Mouse (Mus musculus) CD4-positive, CD25-positive, alpha-beta regulatory T cell, adult 2 months (primary cell): Measurements from ENCODE around the gene 2810004N23Rik.
"Not testable (repeated sequence)": the region's sequence is repeated elsewhere in the genome, so short reads cannot be mapped to it uniquely, and the experiment has no call there.

Source experiments
- DNase-seq: peaks from one replicate; pipeline ENCODE4 v3.0.0-alpha.2; 2012; ENCODE audit warnings: low read depth, low spot score

Gene 2810004N23Rik

GRCm38 (mm10) chr8:124866669-124867068 lies 3.7 kb upstream of the 2810004N23Rik start:
- no peak for DNase-seq

GRCm38 (mm10) chr8:124863729-124864128 lies 809 bp upstream of the 2810004N23Rik start:
- peak; percentile 26 for DNase-seq

- no peak for DNase-seq
Measured at GRCm38 (mm10) chr8:124863163-124863677, 300 bp upstream of the 2810004N23Rik start.

- no peak for DNase-seq
Measured at GRCm38 (mm10) chr8:124860188-124860587, 2.7 kb downstream of the 2810004N23Rik start.

- peak; percentile 67 for DNase-seq
Measured at GRCm38 (mm10) chr8:124859466-124859865, 3.5 kb downstream of the 2810004N23Rik start.

GRCm38 (mm10) chr8:124853511-124853910 lies 9.4 kb downstream of the 2810004N23Rik start:
- no peak for DNase-seq

- DNase-seq: no peak
Measured at GRCm38 (mm10) chr8:124845573-124845972, 17.3 kb downstream of the 2810004N23Rik start.

- DNase-seq: no peak
Measured at GRCm38 (mm10) chr8:124845131-124845530, 17.8 kb downstream of the 2810004N23Rik start.

GRCm38 (mm10) chr8:124842929-124843328 lies 20.0 kb downstream of the 2810004N23Rik start:
- DNase-seq: not testable (repeated sequence)

- no peak for DNase-seq
Measured at GRCm38 (mm10) chr8:124841775-124842174, 21.1 kb downstream of the 2810004N23Rik start.

- DNase-seq: no peak
Measured at GRCm38 (mm10) chr8:124840900-124841299, 22.0 kb downstream of the 2810004N23Rik start.

GRCm38 (mm10) chr8:124839371-124839770 lies 23.5 kb downstream of the 2810004N23Rik start:
- no peak for DNase-seq

- DNase-seq: no peak
Measured at GRCm38 (mm10) chr8:124837956-124838355, 25.0 kb downstream of the 2810004N23Rik start.

- DNase-seq: no peak
Measured at GRCm38 (mm10) chr8:124836907-124837306, 26.0 kb downstream of the 2810004N23Rik start.

GRCm38 (mm10) chr8:124836273-124836672 lies 26.6 kb downstream of the 2810004N23Rik start:
- no peak for DNase-seq

- no peak for DNase-seq
Measured at GRCm38 (mm10) chr8:124835848-124836247, 27.1 kb downstream of the 2810004N23Rik start.

GRCm38 (mm10) chr8:124833430-124834205 lies 29.3 kb downstream of the 2810004N23Rik start:
- no peak for DNase-seq

- no peak for DNase-seq
Measured at GRCm38 (mm10) chr8:124831941-124832340, 31.0 kb downstream of the 2810004N23Rik start.

GRCm38 (mm10) chr8:124831531-124831930 lies 31.4 kb downstream of the 2810004N23Rik start:
- DNase-seq: no peak

GRCm38 (mm10) chr8:124830050-124830449 lies 32.9 kb downstream of the 2810004N23Rik start:
- no peak for DNase-seq

- DNase-seq: no peak
Measured at GRCm38 (mm10) chr8:124828561-124829240, 34.2 kb downstream of the 2810004N23Rik start.

GRCm38 (mm10) chr8:124827387-124827786 lies 35.5 kb downstream of the 2810004N23Rik start:
- peak; percentile 64 for DNase-seq

GRCm38 (mm10) chr8:124826658-124827057 lies 36.3 kb downstream of the 2810004N23Rik start:
- DNase-seq: no peak
